Mouse (Mus musculus) erythroblast, embryonic 14.5 days (primary cell): ENCODE results near the gene Xpc. TPM values are rescaled to one million over a fixed set of nuclear protein-coding genes. Genes with fewer than 3 reads are reported as not detected.

ENCODE experiments used
- H3K27me3 ChIP-seq: 2 replicates; pipeline ENCODE4 v1.6.1; 2012; ENCODE audit warnings: inconsistent platforms; ENCODE audit not compliant: control insufficient read depth
- H3K36me3 ChIP-seq: 2 replicates; pipeline ENCODE4 v1.6.1; 2012; ENCODE audit warnings: mild to moderate bottlenecking, inconsistent platforms; ENCODE audit not compliant: control insufficient read depth
- H3K4me1 ChIP-seq: 2 replicates; pipeline ENCODE4 v1.6.1; 2012; ENCODE audit warnings: inconsistent platforms; ENCODE audit not compliant: control insufficient read depth
- H3K4me3 ChIP-seq: replicated peaks from 2 replicates; pipeline ENCODE3; 2012; ENCODE audit warnings: moderate library complexity, mild to moderate bottlenecking, inconsistent platforms
- H3K9me3 ChIP-seq: 2 replicates; pipeline ENCODE4 v1.6.1; 2012; ENCODE audit warnings: low read length, inconsistent platforms, mixed read lengths; ENCODE audit not compliant: control insufficient read depth
- GATA1 ChIP-seq: IDR thresholded peaks from 2 replicates; pipeline ENCODE4 v1.6.1; 2012; ENCODE audit warnings: low read length, inconsistent platforms, mixed read lengths
- TAL1 ChIP-seq: IDR thresholded peaks from 3 replicates; pipeline ENCODE4 v1.6.1; 2012; ENCODE audit warnings: low read length, inconsistent platforms, mixed read lengths
- polyA plus RNA-seq: library from polyadenylated mRNA; stranded (reverse); fragments of >175 nt; gene quantifications from 2 replicates; pipeline ENCODE4 v1.2.3, GENCODE M21; 2012

The Xpc gene
- polyA plus RNA-seq, 1 experiment, result 0.07 TPM

DNA sequence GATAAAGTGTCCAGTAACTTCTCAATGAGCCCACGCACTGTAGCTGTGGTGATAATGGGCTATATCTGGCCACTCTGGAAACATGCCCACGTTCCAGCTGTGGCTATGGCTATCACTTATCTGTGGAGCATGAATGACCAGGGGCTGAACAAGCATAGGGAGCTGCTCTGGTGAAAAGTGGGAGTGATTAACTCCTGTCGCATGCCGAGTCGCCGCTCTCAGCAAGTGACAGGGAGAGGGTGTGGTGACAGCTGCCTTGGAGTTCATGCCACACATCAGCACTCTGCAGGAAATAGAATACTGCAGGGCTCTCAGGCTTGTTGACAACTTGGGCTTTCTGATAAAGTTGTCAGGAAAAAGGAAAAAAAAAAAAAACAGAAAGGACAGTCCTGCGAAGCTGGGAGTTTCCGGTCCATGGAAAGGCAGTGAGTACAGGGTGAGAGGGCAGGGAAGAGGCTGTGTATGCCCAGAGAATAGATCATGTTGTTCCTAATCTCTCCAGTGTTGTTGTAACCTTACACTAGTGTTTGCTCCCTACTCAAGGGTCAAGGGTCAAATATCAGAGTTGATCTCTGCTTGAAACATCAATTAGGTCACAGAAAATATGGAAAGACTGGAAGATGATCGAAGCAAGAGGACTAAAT, 30.7 kb upstream of the Xpc start:
- no peaks in the 10 kb centered on the region for H3K4me1 ChIP-seq
- H3K27me3 ChIP-seq, result peaks cover 18% of the 10 kb centered on the region
- no peak overlapping the region for H3K4me3 ChIP-seq
- no peak for TF ChIP-seq TAL1
- TF ChIP-seq GATA1, result no peak
- H3K36me3 ChIP-seq, result no peaks in the 10 kb centered on the region
- no peaks in the 10 kb centered on the region for H3K9me3 ChIP-seq

DNA sequence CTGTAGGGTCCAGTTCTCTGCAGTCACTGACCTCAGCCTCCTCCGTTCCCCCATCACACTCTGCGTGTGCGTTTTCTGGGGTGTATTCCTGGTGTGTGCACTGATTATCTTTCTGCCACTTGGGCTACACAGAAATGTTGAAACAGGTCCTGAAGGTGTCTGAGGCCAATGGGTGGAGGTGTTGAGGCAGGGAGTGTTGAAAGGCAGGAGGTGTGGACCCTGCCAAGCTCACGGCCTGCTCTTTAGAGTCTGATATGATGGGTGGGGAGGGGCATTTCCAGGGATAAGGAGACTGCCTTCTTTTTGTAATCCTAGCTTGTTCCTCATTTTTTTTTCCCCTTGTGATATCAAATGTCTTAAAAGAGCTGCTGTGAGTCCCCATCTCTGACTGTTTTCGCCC, 27.4 kb upstream of the Xpc start:
- H3K4me3 ChIP-seq, result no peak overlapping the region
- no peaks in the 10 kb centered on the region for H3K36me3 ChIP-seq
- TF ChIP-seq GATA1 (no peak), TAL1 (no peak)
- peaks cover 18% of the 10 kb centered on the region for H3K27me3 ChIP-seq
- no peaks in the 10 kb centered on the region for H3K9me3 ChIP-seq
- no peaks in the 10 kb centered on the region for H3K4me1 ChIP-seq

DNA sequence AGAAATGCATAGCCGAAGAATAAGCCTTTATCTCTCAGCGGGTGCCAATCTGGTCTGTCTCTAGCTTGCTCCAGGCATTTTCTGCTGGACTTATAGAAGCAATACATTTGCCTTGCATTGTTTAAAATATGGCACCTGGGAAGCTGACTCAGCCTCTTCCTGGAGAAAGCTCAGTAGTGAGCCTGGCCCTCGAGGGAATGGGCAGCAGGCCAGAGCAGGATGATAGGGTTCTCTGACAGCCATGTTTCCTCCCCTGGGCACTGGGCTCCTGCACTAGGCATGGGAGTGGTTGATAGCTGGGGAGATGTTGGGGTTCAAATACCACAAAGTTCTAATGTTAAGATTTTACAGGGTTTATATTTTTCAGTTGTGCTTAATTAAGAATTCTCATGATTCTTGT, 25.6 kb upstream of the Xpc start:
- Histone ChIP-seq H3K36me3 (no peaks in the 10 kb centered on the region), H3K4me1 (no peaks in the 10 kb centered on the region), H3K9me3 (no peaks in the 10 kb centered on the region), H3K27me3 (peaks cover 13% of the 10 kb centered on the region), H3K4me3 (no peak overlapping the region)
- TF ChIP-seq TAL1 (no peak), GATA1 (no peak)

DNA sequence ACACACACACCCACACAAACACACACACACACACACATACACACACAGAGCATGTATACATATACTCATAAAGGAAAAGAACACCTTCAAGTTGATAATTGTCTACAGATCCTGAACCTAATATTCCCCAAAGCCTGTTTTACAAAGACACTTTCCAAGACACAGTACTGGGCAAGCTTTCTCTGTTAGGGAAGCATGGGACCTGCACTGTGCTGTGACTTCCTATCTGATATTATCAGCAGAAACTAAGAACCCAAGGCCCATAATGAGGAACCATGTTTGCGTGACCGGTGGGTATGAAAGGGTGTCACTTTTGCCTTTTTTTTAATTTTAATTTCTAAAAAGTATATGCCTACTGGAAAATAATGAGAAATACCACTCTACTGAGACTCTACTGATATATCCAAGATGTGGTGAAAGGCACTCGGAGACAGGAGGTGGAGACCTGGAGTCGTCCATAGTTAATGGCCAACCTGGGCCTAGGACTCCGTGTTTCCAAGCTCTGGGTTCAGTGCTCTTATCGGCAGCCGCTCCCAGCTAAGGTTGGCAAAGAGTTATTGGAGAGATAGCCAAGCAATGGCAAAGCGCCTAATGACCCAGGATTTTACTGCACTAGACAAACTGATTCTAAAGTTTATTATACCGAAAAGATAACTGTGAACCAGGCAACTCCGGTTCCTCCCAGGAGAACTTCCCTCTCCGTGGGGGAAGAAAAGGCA, 20.5 kb upstream of the Xpc start:
- H3K4me1 ChIP-seq, result no peaks in the 10 kb centered on the region
- no peak overlapping the region for H3K4me3 ChIP-seq
- H3K36me3 ChIP-seq, result no peaks in the 10 kb centered on the region
- H3K27me3 ChIP-seq, result no peaks in the 10 kb centered on the region
- H3K9me3 ChIP-seq, result no peaks in the 10 kb centered on the region
- TF ChIP-seq GATA1, result no peak
- no peak for TF ChIP-seq TAL1

DNA sequence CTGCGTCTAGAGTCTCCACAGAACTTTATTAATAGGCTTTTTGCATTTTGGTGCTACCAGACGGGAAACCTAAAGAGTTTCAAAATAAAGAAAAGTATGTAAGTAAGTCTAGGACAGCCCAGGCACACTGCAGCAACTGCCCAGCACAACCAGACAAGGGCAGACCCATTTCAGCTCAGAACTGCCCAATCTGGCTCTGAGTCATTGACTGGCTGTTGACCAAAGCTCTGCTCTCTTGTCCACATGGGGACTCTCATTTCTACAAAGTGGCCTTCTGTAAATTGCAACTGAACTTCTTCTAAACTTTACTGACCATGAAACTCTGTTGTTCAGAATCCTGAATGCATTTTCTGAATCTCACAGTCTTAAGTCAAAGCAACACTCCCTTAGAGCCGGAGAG, 19.5 kb upstream of the Xpc start:
- no peaks in the 10 kb centered on the region for H3K36me3 ChIP-seq
- TF ChIP-seq TAL1, result no peak
- no peak for TF ChIP-seq GATA1
- H3K4me3 ChIP-seq, result no peak overlapping the region
- H3K27me3 ChIP-seq, result no peaks in the 10 kb centered on the region
- H3K9me3 ChIP-seq, result no peaks in the 10 kb centered on the region
- H3K4me1 ChIP-seq, result no peaks in the 10 kb centered on the region

DNA sequence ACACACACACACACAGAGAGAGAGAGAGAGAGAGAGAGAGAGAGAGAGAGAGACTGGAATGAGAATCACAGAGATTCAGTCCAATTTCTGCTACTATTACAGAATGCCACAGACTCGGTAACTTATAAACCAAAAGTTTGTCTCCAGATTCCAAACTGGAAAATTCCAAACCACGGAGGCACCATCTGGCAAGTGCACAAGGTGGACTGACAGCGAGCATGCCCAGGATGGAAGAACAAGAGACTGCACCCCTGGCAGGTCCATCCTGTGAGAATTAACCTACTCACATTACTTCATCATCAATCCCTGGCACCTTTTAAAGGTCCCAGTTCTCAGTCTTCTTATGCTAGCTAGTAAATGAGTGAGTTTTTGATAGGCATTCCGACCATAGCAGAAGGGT, 18.6 kb upstream of the Xpc start:
- H3K9me3 ChIP-seq, result no peaks in the 10 kb centered on the region
- H3K4me1 ChIP-seq, result no peaks in the 10 kb centered on the region
- H3K4me3 ChIP-seq, result no peak overlapping the region
- no peaks in the 10 kb centered on the region for H3K27me3 ChIP-seq
- TF ChIP-seq GATA1 (no peak), TAL1 (no peak)
- no peaks in the 10 kb centered on the region for H3K36me3 ChIP-seq

DNA sequence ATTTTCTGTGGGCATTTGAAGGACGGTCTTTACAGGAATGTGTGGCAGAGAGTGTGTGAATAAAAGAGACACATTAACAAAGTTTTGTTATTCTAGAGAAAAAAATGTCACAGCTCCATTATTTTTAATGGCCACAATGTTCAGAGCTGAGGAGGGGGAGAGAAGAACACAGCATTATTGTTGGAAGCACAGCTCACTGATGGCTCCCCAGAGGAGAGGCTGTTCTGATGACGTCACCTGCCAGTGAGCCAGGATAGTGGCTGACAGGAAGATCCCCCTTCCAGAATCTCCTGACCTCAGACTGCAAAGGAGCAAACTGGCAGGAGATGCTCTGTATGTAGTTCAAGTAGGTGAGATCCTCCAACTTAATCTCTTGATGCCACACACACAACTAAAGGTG, 18.1 kb upstream of the Xpc start:
- TF ChIP-seq GATA1, result no peak
- TF ChIP-seq TAL1, result no peak

DNA sequence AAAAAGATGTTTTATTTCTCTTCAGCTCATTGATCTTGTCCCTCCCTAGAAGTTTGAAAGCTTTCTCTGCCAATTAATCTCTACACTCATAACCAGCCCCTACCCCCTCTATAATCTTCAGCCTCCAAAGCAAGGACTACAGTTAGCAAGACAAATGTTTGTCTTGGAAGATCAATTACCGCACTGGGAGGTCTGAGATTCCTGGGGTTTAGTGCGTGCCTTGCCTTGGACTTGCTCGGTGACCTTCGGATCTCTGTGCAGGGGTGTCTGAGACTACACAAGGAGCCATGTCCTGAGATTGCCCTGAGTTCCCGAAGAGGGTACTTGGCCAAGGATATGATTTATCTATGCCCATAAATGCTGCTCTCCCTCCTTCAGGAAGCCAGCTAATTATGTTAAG, 17.7 kb upstream of the Xpc start:
- no peaks in the 10 kb centered on the region for H3K27me3 ChIP-seq
- H3K9me3 ChIP-seq, result no peaks in the 10 kb centered on the region
- H3K36me3 ChIP-seq, result peaks cover 4% of the 10 kb centered on the region
- H3K4me1 ChIP-seq, result no peaks in the 10 kb centered on the region
- TF ChIP-seq GATA1, result no peak
- TF ChIP-seq TAL1, result no peak
- no peak overlapping the region for H3K4me3 ChIP-seq

More for the DNA sequence above, 18.1 kb upstream of the Xpc start:
- no peak overlapping the region for H3K4me3 ChIP-seq
- H3K27me3 ChIP-seq, result no peaks in the 10 kb centered on the region
- H3K36me3 ChIP-seq, result peaks cover under 1% of the 10 kb centered on the region; the same call in 1 of the 2 replicates
- no peaks in the 10 kb centered on the region for H3K4me1 ChIP-seq
- H3K9me3 ChIP-seq, result no peaks in the 10 kb centered on the region

DNA sequence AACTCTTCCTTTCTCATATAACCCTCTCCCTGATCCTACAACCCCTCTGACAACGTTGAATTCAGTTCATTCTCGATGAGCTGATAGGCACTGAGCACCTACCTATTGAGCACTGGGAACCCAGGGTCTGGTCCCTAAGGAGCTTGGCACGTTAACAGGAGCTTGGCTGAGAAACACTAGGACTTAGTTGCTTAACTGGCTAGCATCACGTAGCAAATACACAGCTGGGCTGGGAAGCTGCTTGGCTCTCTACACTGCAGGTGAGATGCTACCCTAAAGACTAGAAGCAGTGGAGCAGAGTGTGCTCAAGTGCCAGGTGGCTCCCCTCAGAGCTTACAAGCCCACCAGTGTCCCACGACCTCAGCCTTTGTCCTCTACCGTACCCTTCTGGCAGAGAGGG, 17.0 kb upstream of the Xpc start:
- TF ChIP-seq TAL1, result no peak
- TF ChIP-seq GATA1, result no peak
- Histone ChIP-seq H3K4me3 (no peak overlapping the region), H3K9me3 (no peaks in the 10 kb centered on the region), H3K36me3 (peaks cover 8% of the 10 kb centered on the region), H3K27me3 (no peaks in the 10 kb centered on the region), H3K4me1 (no peaks in the 10 kb centered on the region)

DNA sequence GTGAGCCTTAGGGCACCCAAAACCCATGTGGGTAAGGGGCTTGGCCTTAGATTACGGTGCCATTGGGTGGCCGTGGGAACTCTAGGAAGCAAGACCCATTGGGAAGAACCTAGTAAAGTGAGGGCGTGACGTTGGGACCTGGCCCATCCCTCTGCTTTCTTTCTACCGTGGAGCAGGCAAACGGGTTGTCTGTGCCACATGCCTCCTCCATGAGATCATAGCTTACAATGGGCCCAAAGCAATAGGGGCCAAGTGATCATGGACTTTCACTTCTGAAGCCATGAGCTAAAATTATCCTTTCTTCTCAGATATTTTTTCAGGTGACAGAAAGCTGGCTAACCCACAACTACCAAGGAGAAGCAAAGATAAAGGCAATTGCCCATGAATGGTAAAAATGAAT, 15.6 kb upstream of the Xpc start:
- Histone ChIP-seq H3K4me1 (no peaks in the 10 kb centered on the region), H3K4me3 (no peak overlapping the region), H3K9me3 (no peaks in the 10 kb centered on the region), H3K27me3 (no peaks in the 10 kb centered on the region), H3K36me3 (peaks cover 15% of the 10 kb centered on the region)
- no peak for TF ChIP-seq TAL1
- TF ChIP-seq GATA1, result no peak
